Mouse (Mus musculus): ENCODE results near the gene Cdc42ep5.

- TF ChIP-seq CHD2 (IDR thresholded peaks at IDR 0.05; ENCODE audit: low read depth, low read length), result no peak
- TF ChIP-seq MAFK (IDR thresholded peaks at IDR 0.05; ENCODE audit: insufficient read depth, low read depth, low read length), result no peak
- TF ChIP-seq HCFC1 (IDR thresholded peaks at IDR 0.05; ENCODE audit: borderline replicate concordance, insufficient read depth, low read length), result no peak
These were observed 26.0 kb downstream of the Cdc42ep5 start for GRCm38 (mm10) chr7:4138671-4139070.

All from ES-E14 (cell line).